Mouse (Mus musculus): ENCODE measurements around the gene Akap2. TPM values are rescaled to one million over a fixed set of nuclear protein-coding genes. Genes with fewer than 3 reads are reported as not detected.

Akap2 gene
- polyA plus RNA-seq (2012; rRNA removed; ENCODE audit: low replicate concordance), result 62.3 and 62.8 TPM in 2 replicates

GRCm38 (mm10) chr4:57717354-57717753, at the start of gene Akap2:
TSS of gene Akap2 (plus strand) at chr4:57717657.

DNA sequence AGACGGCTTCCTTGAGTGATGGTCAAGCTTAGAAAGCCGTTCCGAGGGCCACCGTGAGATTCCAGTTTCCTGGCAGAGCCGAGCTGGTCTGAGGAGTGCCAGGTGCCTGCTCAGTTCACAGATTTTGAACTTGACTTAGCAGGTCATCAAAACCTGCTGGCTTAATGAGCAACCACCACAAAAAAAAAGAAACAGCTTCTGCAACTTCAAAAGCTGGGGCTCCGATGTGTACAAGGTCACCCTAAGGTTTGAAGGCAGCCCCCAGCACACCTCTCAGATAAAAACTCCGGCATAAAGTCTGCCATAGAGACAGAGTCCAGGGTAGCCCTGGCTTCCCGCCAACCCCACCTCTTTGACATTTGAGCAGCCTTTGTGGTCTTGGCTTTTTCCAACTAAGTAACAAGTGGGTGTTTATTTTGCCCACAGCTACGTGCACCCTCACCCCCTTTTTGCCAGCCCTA, 198.8 kb downstream of the Akap2 start, which contains the start of gene D630039A03Rik:
D630039A03Rik (minus strand) TSS at position 97 of the 461 bp plus-strand sequence.

Other genes with a start within 250 kb of the Akap2 start
- gene Pakap, start 149.5 kb upstream of the Akap2 start, polyA plus RNA-seq (2012; rRNA removed; ENCODE audit: low replicate concordance), result 1.6 TPM in 2 replicates
- 0.72 and 1.9 TPM in 2 replicates for gene D630039A03Rik, start 198.6 kb downstream of the Akap2 start, polyA plus RNA-seq (2012; rRNA removed; ENCODE audit: low replicate concordance)
- 64.8 and 77.1 TPM in 2 replicates for gene Txn1, start 238.8 kb downstream of the Akap2 start, polyA plus RNA-seq (2012; rRNA removed; ENCODE audit: low replicate concordance)

Data from mammary gland, adult 2 months (tissue).